Mouse (Mus musculus) mesoderm, embryonic 11.5 days (tissue): ENCODE measurements around the gene Arl11.

Experiments used
- DNase-seq: peaks from one replicate; pipeline ENCODE4 v3.0.0-alpha.2; 2012; ENCODE audit warnings: low read depth, low spot score

Gene Arl11

DNA sequence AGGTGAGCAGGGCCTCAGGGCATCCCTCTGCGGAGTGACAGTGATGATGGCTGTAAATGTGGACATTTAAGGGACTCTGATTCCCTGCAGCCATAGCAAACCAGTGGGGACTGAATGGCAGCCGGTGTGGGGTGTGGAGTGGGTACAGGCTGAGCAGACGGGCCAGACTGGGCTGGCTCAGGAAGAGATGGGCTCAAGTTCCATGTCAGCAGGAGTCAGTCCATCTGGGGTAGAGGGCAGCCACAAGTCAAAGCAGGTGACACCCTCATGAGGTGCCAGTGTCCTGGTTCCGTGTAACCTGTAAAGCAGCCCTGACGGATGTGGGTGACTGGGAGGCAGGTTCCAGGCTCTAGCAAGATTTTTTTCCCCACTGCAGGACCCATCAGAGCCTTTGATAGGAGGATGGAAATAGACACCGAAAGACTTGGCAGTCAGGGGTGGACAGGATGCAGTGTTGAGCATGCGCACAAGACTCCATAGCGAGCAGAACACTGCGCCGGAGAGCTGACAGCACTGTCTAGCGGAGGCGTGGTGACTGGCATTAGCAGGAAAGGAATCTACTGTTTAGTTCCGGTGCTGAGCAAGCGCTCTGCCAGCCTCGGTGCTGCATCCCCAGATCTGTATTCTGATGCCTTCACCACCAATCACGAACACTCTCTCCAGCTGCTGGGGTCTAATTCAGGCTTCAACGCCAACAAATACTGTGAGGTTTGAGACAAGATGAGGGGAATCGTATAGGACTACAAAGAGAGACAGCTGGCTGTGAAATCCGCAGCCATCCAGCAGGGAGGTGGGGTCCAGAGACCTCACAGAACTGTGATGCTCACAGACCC lies 18.3 kb downstream of the Arl11 start:
- DNase-seq = peak; percentile 64

DNA sequence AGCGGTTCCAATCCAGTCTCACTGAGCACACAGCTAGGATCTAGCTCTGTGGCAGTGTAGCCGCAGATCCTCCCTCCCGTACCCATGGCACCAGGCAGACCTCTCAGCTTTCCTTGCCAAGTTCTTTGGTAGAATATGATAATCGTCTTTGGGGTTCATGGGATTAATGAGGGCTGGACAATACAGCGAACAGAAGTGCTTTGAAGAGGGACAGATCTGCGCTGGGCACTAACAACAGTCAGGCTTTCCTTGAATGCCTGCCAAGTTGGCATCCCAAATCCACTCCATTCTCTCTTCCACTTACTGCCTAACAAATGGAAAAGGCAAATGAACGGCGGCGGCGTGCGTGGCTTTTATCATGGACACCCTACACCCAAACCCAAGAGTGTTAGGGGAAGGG lies 21.0 kb downstream of the Arl11 start:
- DNase-seq = no peak

DNA sequence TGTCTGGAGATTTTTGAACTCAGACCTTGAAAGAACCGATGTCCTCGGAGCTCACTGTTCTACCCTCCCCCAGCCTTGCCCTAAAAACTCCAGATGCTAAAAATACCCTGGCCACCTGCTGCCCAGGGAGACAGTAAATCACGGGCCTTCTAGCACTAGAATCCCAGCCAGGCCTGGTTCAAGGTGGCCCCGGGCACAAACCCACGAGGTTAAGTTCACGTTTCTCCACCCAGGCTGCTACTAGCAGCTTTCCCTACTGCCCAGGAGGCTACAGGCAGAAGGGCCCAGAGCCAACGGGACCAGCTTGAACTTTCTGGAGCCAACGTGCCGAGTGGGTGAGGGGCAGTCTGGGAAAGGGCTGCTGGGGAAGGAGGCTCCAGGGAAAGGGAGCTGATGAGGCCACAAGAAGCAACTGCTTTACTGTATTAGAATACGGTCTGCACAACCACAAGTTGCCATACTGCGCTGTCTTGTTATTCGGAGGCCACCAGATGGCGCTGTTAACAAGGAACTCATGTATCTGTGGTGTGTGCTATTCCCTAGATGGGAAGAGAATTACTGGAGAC lies 21.5 kb downstream of the Arl11 start:
- peak; percentile 88 for DNase-seq

DNA sequence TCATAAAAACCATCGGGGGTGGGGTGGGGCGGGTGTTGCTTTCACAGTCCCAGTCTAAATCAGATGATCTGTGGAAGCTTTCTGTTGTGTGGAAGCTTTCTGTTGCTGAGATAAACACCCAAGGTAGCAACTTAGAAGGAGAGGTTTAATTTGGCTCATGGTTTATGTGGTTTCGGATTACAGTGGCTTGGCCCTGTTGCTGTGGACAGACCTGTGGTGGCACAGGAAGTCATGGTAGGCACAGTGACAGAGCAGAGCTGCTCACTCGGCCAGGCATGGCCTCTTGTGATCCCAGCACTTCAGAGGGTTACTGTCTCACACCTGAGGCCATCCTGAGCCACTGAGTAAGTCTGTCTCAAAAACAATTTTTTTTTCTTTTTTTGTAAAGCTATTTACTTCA lies 29.8 kb downstream of the Arl11 start:
- DNase-seq = no peak

DNA sequence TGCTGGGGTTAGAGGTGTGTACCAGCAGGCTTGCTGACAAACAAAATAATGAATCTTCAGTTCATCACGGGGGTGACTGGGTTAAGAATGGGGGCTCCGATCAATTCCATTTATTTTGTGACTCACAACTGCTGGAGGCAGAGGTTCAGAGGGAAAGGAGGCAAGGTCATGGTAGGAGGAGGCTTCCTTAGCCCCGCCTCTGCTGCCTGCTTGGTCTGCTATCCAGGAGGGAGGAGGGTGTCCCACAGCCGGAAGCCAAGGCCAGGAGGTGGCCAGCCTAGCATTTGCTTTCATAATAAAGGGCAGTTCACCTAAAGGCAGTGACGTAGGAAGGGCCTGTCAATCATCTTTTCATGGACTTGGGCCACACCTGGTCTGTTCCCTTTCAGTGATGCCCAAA lies 35.0 kb downstream of the Arl11 start:
- no peak for DNase-seq

DNA sequence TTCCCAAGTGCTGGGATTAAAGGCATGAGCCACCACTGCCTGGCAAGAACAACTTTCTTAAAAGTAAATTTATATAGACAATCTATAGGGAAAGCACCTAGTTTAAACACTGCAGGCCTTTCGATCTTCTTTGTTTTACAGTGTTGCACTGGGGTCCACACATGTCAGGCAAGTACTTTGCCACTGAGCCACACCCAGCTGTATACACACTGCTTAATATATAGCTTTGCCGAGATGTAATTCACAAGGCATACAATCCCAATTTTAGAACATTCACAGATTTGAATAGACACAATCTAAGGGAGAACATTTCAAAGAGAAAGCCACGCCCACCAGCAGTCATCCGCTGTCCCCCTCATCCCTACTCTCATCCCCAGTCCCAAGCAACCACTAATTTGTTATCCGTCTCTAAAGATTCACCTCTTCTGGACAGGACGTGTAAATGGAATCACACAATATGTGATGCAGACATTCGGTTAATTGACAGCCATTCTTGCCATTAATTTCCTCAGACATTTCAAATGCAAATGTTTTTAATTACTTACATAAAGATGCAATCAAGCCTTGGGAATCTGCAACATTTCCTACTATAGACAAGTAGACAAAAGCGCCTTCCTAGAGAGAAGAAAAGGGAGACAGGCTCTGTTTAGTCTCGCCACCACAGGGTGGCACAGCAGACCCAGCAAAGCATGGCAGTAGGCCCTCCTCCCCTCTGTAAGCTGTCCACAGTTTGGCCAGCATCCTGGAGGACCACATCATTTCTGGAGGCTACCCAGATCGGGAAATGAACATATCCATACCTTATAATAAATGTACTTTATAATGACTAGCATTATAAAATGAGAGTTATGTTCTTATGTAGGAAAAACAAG lies 37.5 kb downstream of the Arl11 start:
- DNase-seq = no peak

DNA sequence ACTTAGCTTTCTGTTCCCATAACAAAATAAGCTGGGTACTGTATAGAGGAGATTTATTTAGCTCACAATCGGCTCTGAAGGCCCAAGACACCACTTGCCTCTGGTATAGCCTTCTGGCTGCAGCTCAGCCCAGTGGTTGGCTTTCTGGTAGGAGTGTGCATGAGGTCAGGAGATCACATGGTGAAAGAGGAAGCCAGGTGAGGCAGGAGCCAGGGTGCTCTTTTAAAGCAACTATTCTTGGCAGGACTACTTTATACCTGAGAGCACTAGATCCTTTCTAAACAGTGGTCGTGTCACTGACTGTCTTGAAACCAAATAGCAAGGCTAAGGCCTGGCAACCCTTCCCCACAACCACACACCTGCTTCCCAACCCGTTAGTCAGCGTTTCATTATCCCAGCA lies 40.3 kb downstream of the Arl11 start:
- no peak for DNase-seq

DNA sequence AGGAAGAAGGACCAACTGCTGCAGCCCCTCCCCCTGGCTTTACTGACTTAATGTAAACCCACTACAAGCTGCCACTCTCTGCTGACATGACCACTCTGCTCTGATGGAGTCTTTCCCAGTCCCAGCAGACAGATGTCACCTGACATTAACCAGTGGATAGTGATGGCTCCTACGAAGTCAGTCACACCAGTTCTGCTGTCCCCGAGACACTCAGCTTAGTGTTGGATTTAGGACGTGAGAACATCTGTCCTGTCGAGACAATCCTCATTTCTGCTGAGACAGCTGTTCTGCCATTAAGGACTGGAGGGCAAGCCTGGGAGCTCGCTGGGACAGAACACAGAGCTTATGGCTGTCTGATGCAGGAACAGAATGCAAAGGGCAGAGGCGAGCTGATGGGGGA lies 41.3 kb downstream of the Arl11 start:
- DNase-seq = no peak

DNA sequence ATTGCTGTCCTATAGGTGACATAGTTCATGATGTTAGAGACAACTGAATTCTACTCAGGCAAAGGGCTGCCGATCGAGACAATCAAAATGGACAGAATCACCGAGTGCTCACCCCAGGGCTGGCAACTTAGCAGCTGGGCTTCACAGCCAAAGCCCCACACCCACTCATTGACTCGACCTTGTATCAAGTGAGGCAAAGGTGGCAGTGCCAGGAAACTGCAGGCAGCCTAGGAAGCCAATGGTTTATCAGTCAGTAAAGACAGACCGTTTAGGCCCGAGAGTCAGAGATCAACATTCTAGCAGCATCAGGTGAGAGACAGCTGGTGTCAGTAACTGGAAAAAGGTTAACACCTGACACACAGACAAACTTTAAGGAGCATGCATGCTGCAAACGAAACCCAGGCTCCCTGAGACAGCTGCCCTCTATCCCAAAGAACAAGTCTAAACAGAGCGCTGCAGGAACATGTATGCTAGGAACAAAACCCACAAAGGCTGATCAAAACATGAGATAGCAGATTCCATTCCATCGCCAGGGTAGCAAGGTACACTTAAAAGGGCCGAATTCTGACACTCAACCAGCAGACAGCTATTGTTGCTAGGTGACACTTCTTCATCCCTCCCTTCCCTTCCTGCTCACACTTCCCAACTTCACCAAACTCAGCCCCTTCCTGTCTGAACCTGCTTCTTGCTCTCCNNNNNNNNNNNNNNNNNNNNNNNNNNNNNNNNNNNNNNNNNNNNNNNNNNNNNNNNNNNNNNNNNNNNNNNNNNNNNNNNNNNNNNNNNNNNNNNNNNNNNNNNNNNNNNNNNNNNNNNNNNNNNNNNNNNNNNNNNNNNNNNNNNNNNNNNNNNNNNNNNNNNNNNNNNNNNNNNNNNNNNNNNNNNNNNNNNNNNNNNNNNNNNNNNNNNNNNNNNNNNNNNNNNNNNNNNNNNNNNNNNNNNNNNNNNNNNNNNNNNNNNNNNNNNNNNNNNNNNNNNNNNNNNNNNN lies 45.0 kb downstream of the Arl11 start:
- no peak for DNase-seq

DNA sequence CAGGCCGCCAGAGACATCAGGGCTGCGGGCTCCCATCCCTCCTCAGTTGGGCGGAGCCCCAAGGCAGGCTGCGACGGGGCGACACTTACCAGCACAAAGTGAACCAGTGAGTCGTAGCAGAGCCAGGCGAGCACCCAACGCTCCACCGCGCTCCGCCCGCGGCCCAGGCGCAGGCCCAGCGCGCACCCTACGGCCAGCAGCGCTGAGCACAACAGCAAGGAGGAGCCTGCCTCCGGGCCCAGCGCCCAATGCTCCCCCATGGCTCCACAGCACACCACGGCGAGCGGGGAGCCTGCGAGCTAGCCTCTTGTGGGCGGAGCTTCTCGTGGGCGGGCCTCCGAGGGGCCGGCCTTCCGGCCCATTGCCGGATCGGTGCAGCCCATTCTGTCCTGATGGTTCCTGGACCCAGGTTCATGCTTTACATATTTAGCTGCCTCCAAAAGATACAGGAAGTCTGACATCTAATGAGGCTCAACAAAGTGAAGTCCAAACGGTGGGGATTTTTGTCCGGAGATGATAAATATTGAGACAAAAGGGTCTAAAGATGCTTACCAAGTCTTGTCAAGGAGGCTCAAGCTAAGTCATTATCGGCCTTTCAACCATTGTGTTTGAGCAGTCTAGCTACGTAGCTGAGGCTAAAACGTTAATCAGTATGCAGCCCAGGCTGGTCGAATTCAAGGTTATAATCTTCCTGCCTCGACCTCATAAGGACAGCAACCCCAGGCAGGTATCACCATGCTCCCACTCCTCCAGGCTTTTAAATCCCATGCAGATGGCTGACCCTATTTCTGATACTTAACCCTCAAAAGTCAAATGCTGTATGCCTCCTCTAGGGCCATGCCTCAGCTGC lies 50.8 kb downstream of the Arl11 start, which contains the start of gene Ebpl:
TSS of gene Ebpl (minus strand) at position 309 of the 850 bp plus-strand sequence.
- peak; percentile 86 for DNase-seq

DNA sequence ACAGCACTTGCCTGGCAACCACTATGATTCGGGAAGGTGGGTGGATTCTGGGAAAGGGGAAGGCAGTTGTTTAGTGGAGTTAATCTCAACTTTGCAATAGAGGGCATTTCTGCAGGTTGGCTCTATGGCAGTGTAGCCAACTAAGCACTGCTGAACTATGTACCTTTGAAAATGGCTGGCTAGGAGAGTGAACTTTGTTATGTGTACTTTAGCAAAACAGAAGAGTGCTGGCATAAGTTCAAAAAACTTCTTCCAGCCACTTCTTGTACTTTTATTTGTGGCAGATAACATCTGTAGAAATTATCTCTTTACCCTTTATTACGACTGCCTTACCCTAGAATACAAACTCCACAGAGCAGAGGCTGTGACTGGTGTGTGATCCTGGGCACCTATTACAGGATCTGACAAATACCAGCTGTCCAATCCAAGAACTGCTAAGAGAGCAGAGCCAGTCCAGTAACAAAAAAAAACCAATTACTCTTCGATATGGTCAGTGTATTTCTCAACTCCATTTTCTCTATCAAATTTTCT lies 51.5 kb downstream of the Arl11 start:
- DNase-seq = no peak
